8 mouse cellular contexts compared by ENCODE assay signal in the genomic region with DNA sequence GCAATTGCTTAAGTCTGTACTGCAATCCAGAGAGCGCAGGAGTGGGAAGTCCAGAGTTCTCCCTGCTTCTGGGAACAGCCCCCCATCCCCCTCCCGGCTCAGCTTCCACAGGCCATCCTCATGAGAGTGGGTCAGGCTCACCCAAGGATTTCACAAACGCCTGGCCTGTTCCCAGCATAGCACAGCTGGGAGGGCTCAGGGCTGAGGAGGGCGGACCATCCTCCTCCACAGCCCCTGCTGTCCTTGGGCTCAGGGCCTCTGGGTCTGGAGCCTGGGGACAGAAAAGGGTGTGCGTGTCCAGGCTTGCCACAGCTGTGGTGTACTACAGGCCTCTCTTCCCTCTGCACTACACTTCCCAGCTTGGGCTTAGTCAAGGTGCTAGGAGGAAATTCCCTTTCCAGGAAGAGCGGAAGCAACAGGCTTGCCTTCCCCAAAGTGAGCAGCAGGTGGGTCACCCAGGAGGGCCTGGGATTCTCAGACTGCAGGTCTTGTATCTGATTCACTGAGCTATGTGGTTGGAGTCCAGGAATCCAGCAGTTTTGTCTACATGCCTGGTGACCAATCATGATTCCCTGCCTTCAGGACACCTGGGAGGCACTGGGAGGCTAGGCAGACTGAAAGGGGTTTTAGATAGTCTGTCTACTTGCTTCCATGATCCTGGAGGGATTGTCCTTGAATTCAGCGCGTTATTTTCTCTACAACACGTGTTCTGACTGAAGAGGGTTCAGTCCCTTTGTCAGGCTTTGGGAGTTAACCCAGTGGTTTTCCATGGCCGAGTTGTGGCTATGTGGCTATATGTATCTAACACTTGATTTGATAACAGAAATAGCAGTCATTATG. TPM values are rescaled to one million over a fixed set of nuclear protein-coding genes. Genes with fewer than 3 reads are reported as not detected.
DNase-seq lines count a peak whose midpoint lies in the region; ATAC-seq and TF ChIP-seq lines count a peak whose summit lies in the region.

No protein-coding gene starts in this region.

- H3K4me3 ChIP-seq in forebrain, embryonic 15.5 days, result no peak overlapping the region
- H3K4me3 ChIP-seq in hindbrain, embryonic 11.5 days (ENCODE audit: low read depth, low read length), result no peak overlapping the region
- H3K4me3 ChIP-seq in limb, embryonic 14.5 days (replicated peaks; ENCODE audit: low read length), result peak overlapping the region; percentile 37
- no peak overlapping the region for H3K4me3 ChIP-seq in midbrain, embryonic 15.5 days

- ATAC-seq in forebrain, embryonic 15.5 days (replicated peaks), result no peak
- ATAC-seq in hindbrain, embryonic 11.5 days (ENCODE audit: low FRiP score), result no peak
- ATAC-seq in limb, embryonic 14.5 days (ENCODE audit: low FRiP score, low read depth), result 0 out of 2 replicates have a peak, but pooled peaks have one; percentile 7
- ATAC-seq in midbrain, embryonic 15.5 days (replicated peaks), result no peak

- peaks cover 60% of the 10 kb centered on the region for H3K4me1 ChIP-seq in forebrain, embryonic 15.5 days
- peaks cover 27% of the 10 kb centered on the region for H3K4me1 ChIP-seq in hindbrain, embryonic 11.5 days (replicated peaks; ENCODE audit: control insufficient read depth, insufficient read depth, low read length)
- peaks cover 63% of the 10 kb centered on the region for H3K4me1 ChIP-seq in limb, embryonic 14.5 days (ENCODE audit: control insufficient read depth, insufficient read depth, low read length)
- H3K4me1 ChIP-seq in midbrain, embryonic 15.5 days, result peaks cover 58% of the 10 kb centered on the region

- peak overlapping the region; percentile 36 for H3K27ac ChIP-seq in forebrain, embryonic 15.5 days (replicated peaks)
- no peak overlapping the region; the same call in 1 of the 2 replicates for H3K27ac ChIP-seq in hindbrain, embryonic 11.5 days (ENCODE audit: low read depth, low read length)
- peak overlapping the region; percentile 91 for H3K27ac ChIP-seq in limb, embryonic 14.5 days (replicated peaks; ENCODE audit: low read depth, low read length)
- H3K27ac ChIP-seq in midbrain, embryonic 15.5 days, result peak overlapping the region; percentile 56; the same call in 1 of the 2 replicates

- intact Hi-C loops in left cerebral cortex, postnatal 4 days (cut with DNase I), result no loop called here

- peak; percentile 39 for DNase-seq in left cerebral cortex, postnatal 4 days
- DNase-seq in left cerebral cortex, adult 11 months (ENCODE audit: low spot score), result no peak
- peak; percentile 28 for DNase-seq in hindbrain, embryonic 11.5 days (ENCODE audit: low spot score)
- no peak for DNase-seq in limb, embryonic 14.5 days (ENCODE audit: low spot score)
- DNase-seq in yolk sac, embryonic 10.5 days (ENCODE audit: low spot score), result peak; percentile 87
- DNase-seq in thymus, postnatal 10 days (ENCODE audit: low spot score in 2 of 2), result no peak

- no peak for TF ChIP-seq POLR2A in limb, embryonic 14.5 days (IDR thresholded peaks at IDR 0.05; ENCODE audit: borderline replicate concordance, extremely low read depth, insufficient read depth, insufficient read length)

- H3K4me2 ChIP-seq in forebrain, embryonic 15.5 days (replicated peaks), result 0 out of 2 replicates have a peak overlapping the region, but pooled peaks have one; percentile 68
- no peak overlapping the region for H3K4me2 ChIP-seq in hindbrain, embryonic 11.5 days (replicated peaks; ENCODE audit: low read depth, low read length)
- peak overlapping the region; percentile 86; the same call in 1 of the 2 replicates for H3K4me2 ChIP-seq in limb, embryonic 14.5 days (replicated peaks; ENCODE audit: low read depth, low read length, severe bottlenecking)
- H3K4me2 ChIP-seq in midbrain, embryonic 15.5 days, result peak overlapping the region; percentile 80; the same call in 1 of the 2 replicates

- no peak overlapping the region for H3K9ac ChIP-seq in forebrain, embryonic 15.5 days (replicated peaks)
- H3K9ac ChIP-seq in hindbrain, embryonic 11.5 days (ENCODE audit: low read depth, low read length), result no peak overlapping the region
- H3K9ac ChIP-seq in limb, embryonic 14.5 days (ENCODE audit: low read depth, low read length, severe bottlenecking), result peak overlapping the region; percentile 2; the same call in 1 of the 2 replicates
- no peak overlapping the region for H3K9ac ChIP-seq in midbrain, embryonic 15.5 days

- H3K36me3 ChIP-seq in forebrain, embryonic 15.5 days, result no peaks in the 10 kb centered on the region
- H3K36me3 ChIP-seq in hindbrain, embryonic 11.5 days (ENCODE audit: control insufficient read depth, insufficient read depth, low read length), result no peaks in the 10 kb centered on the region
- H3K36me3 ChIP-seq in limb, embryonic 14.5 days (ENCODE audit: control insufficient read depth, insufficient read depth, low read length), result peaks cover 15% of the 10 kb centered on the region
- H3K36me3 ChIP-seq in midbrain, embryonic 15.5 days (replicated peaks), result no peaks in the 10 kb centered on the region

- no peaks in the 10 kb centered on the region for H3K9me3 ChIP-seq in forebrain, embryonic 15.5 days
- no peaks in the 10 kb centered on the region for H3K9me3 ChIP-seq in hindbrain, embryonic 11.5 days (ENCODE audit: control insufficient read depth, low read length)
- H3K9me3 ChIP-seq in limb, embryonic 14.5 days (ENCODE audit: control insufficient read depth, low read length), result no peaks in the 10 kb centered on the region
- H3K9me3 ChIP-seq in midbrain, embryonic 15.5 days, result no peaks in the 10 kb centered on the region

- 33% methylated on average over 10 of the region's 10 CpGs for WGBS in forebrain, embryonic 15.5 days
- 30% methylated on average over 10 of the region's 10 CpGs for WGBS in hindbrain, embryonic 11.5 days
- 33% methylated on average over 10 of the region's 10 CpGs for WGBS in limb, embryonic 14.5 days
- 35% methylated on average over 10 of the region's 10 CpGs for WGBS in midbrain, embryonic 15.5 days

- no peaks in the 10 kb centered on the region for H3K27me3 ChIP-seq in forebrain, embryonic 15.5 days
- peaks cover 21% of the 10 kb centered on the region for H3K27me3 ChIP-seq in hindbrain, embryonic 11.5 days (ENCODE audit: control insufficient read depth, insufficient read depth, low read length)
- no peaks in the 10 kb centered on the region for H3K27me3 ChIP-seq in limb, embryonic 14.5 days (ENCODE audit: control insufficient read depth, insufficient read depth, low read length)
- H3K27me3 ChIP-seq in midbrain, embryonic 15.5 days (replicated peaks), result peaks cover 15% of the 10 kb centered on the region

RNA-seq across cellular contexts. Expression of a gene that starts 7.4 kb away (rescaled TPM):
- 1 to 10 TPM; 3.8 to 4.1 TPM for total RNA-seq in left cerebral cortex, postnatal 4 days (2021)
- polyA plus RNA-seq in forebrain, embryonic 15.5 days (2015; fragmentation: Nextera tagmentation; extraction: Ambion mirVana), result 14.2 and 15.1 TPM in 2 replicates
- polyA plus RNA-seq in hindbrain, embryonic 11.5 days (2014; fragmentation: Nextera tagmentation; extraction: Ambion mirVana), result 3.4 and 5.6 TPM in 2 replicates
- 18.4 and 21.3 TPM in 2 replicates for polyA plus RNA-seq in limb, embryonic 14.5 days (2012; rRNA removed)
- 6.4 and 8.6 TPM in 2 replicates for polyA plus RNA-seq in limb, embryonic 14.5 days (2014; fragmentation: Nextera tagmentation; extraction: Ambion mirVana)
- polyA plus RNA-seq in midbrain, embryonic 15.5 days (2015; fragmentation: Nextera tagmentation; extraction: Ambion mirVana), result 8.7 and 8.9 TPM in 2 replicates

RNA-seq across cellular contexts. Expression of a gene that starts 23.6 kb away (rescaled TPM):
- 10 to 100 TPM; 56.9 to 58.6 TPM for total RNA-seq in left cerebral cortex, postnatal 4 days (2021)
- 52.9 and 54.3 TPM in 2 replicates for polyA plus RNA-seq in forebrain, embryonic 15.5 days (2015; fragmentation: Nextera tagmentation; extraction: Ambion mirVana)
- 38.6 and 39.1 TPM in 2 replicates for polyA plus RNA-seq in hindbrain, embryonic 11.5 days (2014; fragmentation: Nextera tagmentation; extraction: Ambion mirVana)
- polyA plus RNA-seq in limb, embryonic 14.5 days (2012; rRNA removed), result 36.2 and 41.7 TPM in 2 replicates
- polyA plus RNA-seq in limb, embryonic 14.5 days (2014; fragmentation: Nextera tagmentation; extraction: Ambion mirVana), result 30.5 and 35.9 TPM in 2 replicates
- polyA plus RNA-seq in midbrain, embryonic 15.5 days (2015; fragmentation: Nextera tagmentation; extraction: Ambion mirVana), result 62.5 and 63.5 TPM in 2 replicates

Comparison
In these comparisons a context has a peak if more than half of its experiments do, and no peak if none do; other contexts are left out.
1. DNase-seq: peak in left cerebral cortex, postnatal 4 days (single experiment), hindbrain, embryonic 11.5 days (single experiment) and yolk sac, embryonic 10.5 days (single experiment); none in left cerebral cortex, adult 11 months (single experiment), limb, embryonic 14.5 days (single experiment) and thymus, postnatal 10 days (0 of 2).